Mouse (Mus musculus) myocyte (in vitro differentiated cells): ENCODE measurements around the gene Hectd4.

Experiments
- POLR2A ChIP-seq: IDR thresholded peaks from one replicate; pipeline ENCODE4 v1.6.1; 2011; ENCODE audit warnings: low read depth, mild to moderate bottlenecking, control low read depth, moderate library complexity; ENCODE audit not compliant: insufficient read length
- POLR2AphosphoS2 ChIP-seq: IDR thresholded peaks from one replicate; pipeline ENCODE4 v1.6.1; 2011; ENCODE audit warnings: low read depth, control low read depth; ENCODE audit not compliant: insufficient read length

DNA sequence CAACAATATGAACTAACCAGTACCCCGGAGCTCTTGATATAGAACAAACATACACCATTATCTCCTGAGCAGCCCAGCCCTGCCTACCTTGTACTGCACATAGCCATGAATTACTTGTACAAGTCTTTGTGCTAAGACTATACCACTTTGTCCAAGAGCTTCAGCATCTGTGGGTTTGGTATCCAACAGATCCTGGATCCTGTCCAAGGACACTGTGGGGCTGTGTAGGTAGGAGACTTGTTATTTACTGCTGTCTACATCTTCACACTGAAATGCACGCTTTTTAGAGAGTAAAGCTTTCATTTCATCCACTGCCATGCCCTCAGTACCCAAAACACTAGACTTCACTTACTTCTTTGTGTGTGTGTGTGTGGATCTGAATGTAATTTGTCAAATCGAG is 4.8 kb downstream of the Hectd4 start:
- no peak for TF ChIP-seq POLR2A
- no peak for TF ChIP-seq POLR2AphosphoS2
